Mouse (Mus musculus) bone marrow macrophage, adult 2 months (primary cell): ENCODE measurements at regions not wholly inside any gene's neighbourhood (a gene's known extent, or its start where the extent isn't known, plus 50 kb on each side); places are given as distances from the start of the nearest gene placed in this dataset.
"Not testable (repeated sequence)": the region's sequence is repeated elsewhere in the genome, so short reads cannot be mapped to it uniquely, and the experiment has no call there.

Experiments
- CTCF ChIP-seq: IDR thresholded peaks from 2 replicates; pipeline ENCODE4 v1.5.1; 2012; ENCODE audit warnings: low read depth, mild to moderate bottlenecking, low read length, moderate library complexity
- POLR2A ChIP-seq: IDR thresholded peaks from 2 replicates; pipeline ENCODE4 v1.6.1; 2012; ENCODE audit warnings: mild to moderate bottlenecking, low read depth, low read length, borderline replicate concordance

DNA sequence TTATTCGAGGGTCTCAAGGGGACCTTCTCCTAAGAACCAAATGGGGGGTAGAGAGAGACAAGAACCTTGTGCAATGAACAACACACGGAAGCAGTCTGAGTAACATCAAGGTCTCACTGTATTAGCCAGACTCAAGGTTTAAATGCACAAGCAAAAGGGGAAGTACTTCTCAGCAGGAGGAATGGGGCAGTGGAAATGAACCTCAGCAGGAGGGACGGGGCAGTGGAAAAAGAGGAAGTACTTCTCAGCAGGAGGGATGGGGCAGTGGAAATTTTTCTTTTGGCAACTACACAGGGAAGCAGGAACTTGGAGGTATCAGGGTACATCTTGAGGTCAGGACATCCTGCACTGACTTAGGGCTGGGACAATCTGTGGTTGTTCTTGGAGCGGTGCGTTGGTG lies 62.3 kb upstream of the Cdk6 start:
- TF ChIP-seq POLR2A, CTCF: not testable (repeated sequence)
